Mouse (Mus musculus): Measurements from ENCODE around the gene Spatc1l.

DNA sequence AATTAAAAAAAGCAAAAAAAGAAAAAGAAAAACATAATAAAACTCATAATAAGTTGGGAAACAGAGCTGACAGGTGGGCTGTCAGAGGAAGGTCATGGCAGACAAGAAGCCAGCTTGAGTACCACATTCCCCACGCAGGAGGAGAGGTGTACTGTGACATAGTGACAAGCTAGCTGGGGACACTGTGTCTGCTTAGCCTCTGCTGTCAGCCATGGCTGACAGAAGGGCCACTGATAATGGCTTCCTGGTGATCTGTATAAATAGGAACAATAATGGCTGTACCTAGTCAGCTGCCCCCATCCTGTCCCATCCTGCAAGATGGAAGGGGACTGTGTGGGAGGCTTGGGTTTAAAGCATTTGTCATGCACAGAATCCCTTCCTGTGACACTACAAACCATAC is 24.1 kb downstream of the Spatc1l start:
- TF ChIP-seq CTCF (IDR thresholded peaks at IDR 0.05; ENCODE audit: borderline replicate concordance, insufficient read depth, low read length) (no peak), POLR2A (IDR thresholded peaks at IDR 0.05; ENCODE audit: low read depth, low read length) (no peak)

Measured in embryonic fibroblast, embryonic 13.5 days (primary cell).